Mouse (Mus musculus) forebrain, embryonic 15.5 days (tissue): ENCODE results near the gene Naip1. TPM values are rescaled to one million over a fixed set of nuclear protein-coding genes. Genes with fewer than 3 reads are reported as not detected.
"Not testable (repeated sequence)": the region's sequence is repeated elsewhere in the genome, so short reads cannot be mapped to it uniquely, and the experiment has no call there.

ENCODE experiments used
- ATAC-seq: fragments of 200-750 bp; cut with Nextera tagmentation; replicated peaks from 2 replicates; pipeline ENCODE4 v1.8.0; 2017; ENCODE audit warnings: mild to moderate bottlenecking, moderate TSS enrichment, moderate library complexity
- H3K27ac ChIP-seq: fragments of 300-500 bp; sonication (generic); replicated peaks from 2 replicates; pipeline ENCODE4 v1.5.1; 2015; ENCODE audit warnings: mild to moderate bottlenecking, inconsistent platforms
- H3K27me3 ChIP-seq: fragments of 300-500 bp; sonication (generic); 2 replicates; pipeline ENCODE4 v1.6.1; 2015; ENCODE audit warnings: inconsistent platforms
- H3K36me3 ChIP-seq: fragments of 300-500 bp; sonication (generic); 2 replicates; pipeline ENCODE4 v1.6.1; 2015; ENCODE audit warnings: mild to moderate bottlenecking, inconsistent platforms
- H3K4me1 ChIP-seq: fragments of 300-500 bp; sonication (generic); 2 replicates; pipeline ENCODE4 v1.6.1; 2015; ENCODE audit warnings: inconsistent platforms
- H3K4me2 ChIP-seq: fragments of 300-500 bp; sonication (generic); replicated peaks from 2 replicates; pipeline ENCODE4 v1.6.1; 2015; ENCODE audit warnings: mild to moderate bottlenecking, inconsistent platforms
- H3K4me3 ChIP-seq: fragments of 300-500 bp; sonication (generic); 2 replicates; pipeline ENCODE4 v1.5.1; 2015; ENCODE audit warnings: mild to moderate bottlenecking, inconsistent platforms
- H3K9ac ChIP-seq: fragments of 300-500 bp; sonication (generic); replicated peaks from 2 replicates; pipeline ENCODE4 v1.6.1; 2015; ENCODE audit warnings: mild to moderate bottlenecking, inconsistent platforms
- H3K9me3 ChIP-seq: fragments of 300-500 bp; sonication (generic); 2 replicates; pipeline ENCODE4 v1.6.1; 2016; ENCODE audit warnings: inconsistent platforms
- WGBS: fragments of 180-500 bp; shearing (Covaris S2); methylation state at CpG from one replicate; pipeline ENCODE4 v1.1.7; 2015; ENCODE audit warnings: mixed read lengths; 5-methylcytosine and 5-hydroxymethylcytosine counted together
- polyA plus RNA-seq: library from polyadenylated mRNA; unstranded; fragments of >200 nt; fragmentation: Nextera tagmentation; extraction: Ambion mirVana; gene quantifications from 2 replicates; pipeline ENCODE4 v1.2.1, GENCODE M21; 2015

Naip1 gene
- polyA plus RNA-seq, 1 experiment from 2014 or later = not detected

DNA sequence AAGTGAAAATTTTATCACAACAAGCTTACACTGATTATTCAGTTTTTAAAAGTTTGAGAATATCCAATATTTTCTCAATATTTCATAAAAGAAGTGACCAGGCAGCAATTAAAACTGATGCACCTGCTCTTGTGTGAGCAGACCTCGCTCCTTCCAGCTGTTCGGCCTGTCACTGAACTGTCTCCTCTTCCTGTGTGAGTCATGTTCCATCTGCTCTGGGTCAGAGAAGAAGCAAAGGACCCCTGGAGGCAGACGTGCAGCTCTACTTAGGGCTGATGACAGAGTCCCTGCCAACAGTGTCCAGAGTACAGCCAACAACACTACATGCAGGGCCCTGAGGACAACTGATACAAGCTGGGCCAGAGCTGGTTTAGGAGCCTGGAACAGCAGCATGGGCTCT, 12.6 kb downstream of the Naip1 start:
- H3K36me3 ChIP-seq = no peaks in the 10 kb centered on the region
- ATAC-seq = no peak
- no peak overlapping the region for H3K9ac ChIP-seq
- no peak overlapping the region for H3K4me3 ChIP-seq
- no peaks in the 10 kb centered on the region for H3K27me3 ChIP-seq
- 67% methylated on average over 3 of the region's 3 CpGs for WGBS
- no peaks in the 10 kb centered on the region for H3K4me1 ChIP-seq
- no peak overlapping the region for H3K27ac ChIP-seq
- H3K9me3 ChIP-seq = no peaks in the 10 kb centered on the region
- no peak overlapping the region for H3K4me2 ChIP-seq

DNA sequence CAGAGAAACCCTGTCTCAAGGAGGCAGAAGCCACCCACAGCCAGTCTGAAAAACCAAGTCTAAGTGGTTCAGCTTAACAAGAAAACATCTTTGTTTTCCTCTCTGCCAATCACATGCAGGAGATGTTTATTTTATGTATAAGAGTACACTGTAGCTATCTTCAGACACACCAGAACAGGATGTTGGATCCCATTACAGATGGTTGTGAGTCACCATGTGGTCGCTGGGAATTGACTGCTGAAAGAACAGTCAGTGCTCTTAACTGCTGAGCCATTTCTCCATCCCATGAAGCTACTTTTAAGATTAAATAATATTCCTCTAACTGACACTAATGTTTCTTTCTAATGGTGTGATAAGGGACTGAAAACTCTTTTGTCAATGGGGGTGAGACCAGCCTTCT, 14.0 kb downstream of the Naip1 start:
- no peaks in the 10 kb centered on the region for H3K36me3 ChIP-seq
- no peak overlapping the region for H3K27ac ChIP-seq
- no peak for ATAC-seq
- no peak overlapping the region for H3K4me3 ChIP-seq
- no peak overlapping the region for H3K4me2 ChIP-seq
- no peaks in the 10 kb centered on the region for H3K27me3 ChIP-seq
- H3K4me1 ChIP-seq = no peaks in the 10 kb centered on the region
- H3K9ac ChIP-seq = no peak overlapping the region
- H3K9me3 ChIP-seq = no peaks in the 10 kb centered on the region
- 54% methylated on average over 1 of the region's 1 CpGs for WGBS

DNA sequence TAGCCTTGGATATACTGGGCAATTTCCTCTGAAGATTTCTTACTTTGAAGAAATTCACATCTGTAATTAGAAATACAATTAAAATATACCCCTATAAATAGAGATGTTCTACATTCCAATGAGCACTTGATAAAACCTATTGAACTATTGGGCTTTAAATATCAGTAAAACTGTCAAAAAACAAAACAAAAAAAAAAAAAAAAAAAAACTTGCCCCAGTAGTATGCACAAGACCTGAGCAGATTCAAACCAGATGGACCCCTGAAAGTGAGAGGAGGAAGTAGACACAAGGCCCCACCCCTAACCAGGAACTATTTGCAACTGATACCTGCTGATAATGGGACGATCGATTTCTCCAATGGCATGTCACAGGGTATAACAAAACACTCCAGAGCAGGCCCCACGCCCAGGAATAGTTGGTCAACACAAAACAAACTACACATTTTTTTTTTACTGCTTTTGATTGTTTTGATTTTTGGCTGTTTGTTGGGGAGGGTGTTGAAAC, 15.3 kb downstream of the Naip1 start:
- Histone ChIP-seq H3K9ac (no peak overlapping the region), H3K36me3 (no peaks in the 10 kb centered on the region), H3K27me3 (no peaks in the 10 kb centered on the region), H3K4me2 (no peak overlapping the region), H3K9me3 (no peaks in the 10 kb centered on the region), H3K4me1 (no peaks in the 10 kb centered on the region), H3K27ac (no peak overlapping the region), H3K4me3 (no peak overlapping the region)
- no peak for ATAC-seq
- 84% methylated on average over 3 of the region's 3 CpGs for WGBS

DNA sequence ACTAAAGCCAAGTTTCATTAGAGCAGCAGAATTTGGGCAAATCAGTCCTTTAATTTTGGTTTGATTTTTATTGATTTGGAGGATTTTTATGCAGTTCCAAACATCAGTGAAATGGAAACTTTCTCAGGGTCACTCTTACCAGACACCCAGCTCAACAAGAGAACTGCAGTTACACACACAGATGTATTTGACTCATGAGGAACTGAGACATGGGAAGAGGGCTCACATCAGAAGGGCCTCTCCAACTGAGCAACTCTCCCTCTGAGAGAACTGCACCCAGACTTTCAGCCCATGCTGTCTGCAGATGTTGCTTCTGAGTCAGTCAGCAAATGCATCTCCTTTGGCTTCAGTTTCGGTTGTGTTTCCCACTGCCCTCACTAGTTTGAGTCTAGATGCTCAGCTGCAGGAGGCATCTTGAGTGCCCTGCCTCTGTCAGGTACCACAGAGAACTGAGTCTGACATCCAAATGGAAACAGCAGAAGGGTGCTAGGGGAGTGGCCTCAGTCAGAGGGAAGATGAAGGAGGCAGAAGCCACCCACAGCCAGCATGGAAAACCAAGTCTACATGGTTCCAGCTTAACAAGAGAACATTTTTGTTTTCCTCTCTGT, 16.0 kb downstream of the Naip1 start:
- not testable (repeated sequence) for H3K9ac ChIP-seq, ATAC-seq, H3K9me3 ChIP-seq, H3K27ac ChIP-seq, H3K4me1 ChIP-seq, H3K4me2 ChIP-seq, H3K36me3 ChIP-seq, H3K27me3 ChIP-seq, H3K4me3 ChIP-seq
- 81% methylated on average over 1 of the region's 1 CpGs for WGBS

DNA sequence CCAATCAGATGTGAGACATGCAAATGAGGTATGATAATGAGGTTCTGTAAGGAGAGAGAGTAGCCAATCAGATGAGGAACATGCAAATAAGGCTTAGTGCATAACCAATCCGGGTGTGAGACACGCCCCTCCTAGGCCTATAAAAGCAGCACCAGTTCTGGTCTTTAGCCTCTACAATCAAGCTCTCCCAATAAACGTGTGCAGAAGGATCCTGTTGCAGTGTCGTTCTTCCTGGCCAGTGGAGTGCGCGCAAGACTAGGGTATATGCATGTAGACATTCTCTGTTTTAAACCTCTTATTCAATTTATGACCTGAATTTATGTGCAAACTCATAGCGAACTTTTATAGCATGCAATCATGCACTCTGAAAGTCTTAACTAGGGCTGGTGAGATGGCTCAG, 32.7 kb downstream of the Naip1 start:
- H3K27me3 ChIP-seq, H3K4me2 ChIP-seq, H3K9me3 ChIP-seq, ATAC-seq, H3K4me3 ChIP-seq, H3K9ac ChIP-seq, H3K36me3 ChIP-seq, H3K27ac ChIP-seq, H3K4me1 ChIP-seq: not testable (repeated sequence)
- WGBS = 91% methylated on average over 7 of the region's 7 CpGs

DNA sequence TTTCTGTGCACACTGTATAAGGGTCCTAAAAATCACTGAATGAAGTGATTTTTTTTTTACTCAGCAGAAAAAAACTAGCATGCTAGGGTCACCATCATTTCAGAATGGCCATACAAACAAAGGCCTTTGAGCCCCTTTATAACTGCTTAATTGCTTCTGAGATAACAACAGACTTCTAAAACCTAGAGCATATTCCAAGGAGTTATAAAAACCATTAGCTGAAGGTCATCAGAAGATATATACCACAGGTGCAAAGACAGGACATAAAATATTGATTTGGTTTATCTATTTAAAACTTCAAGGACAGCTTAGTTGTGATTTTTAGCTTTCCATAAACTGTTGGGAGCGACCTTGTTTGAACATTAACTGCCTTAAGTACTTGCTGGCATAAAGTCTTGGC, 38.2 kb downstream of the Naip1 start:
- Histone ChIP-seq H3K9ac (no peak overlapping the region), H3K4me1 (no peaks in the 10 kb centered on the region), H3K36me3 (no peaks in the 10 kb centered on the region), H3K27ac (no peak overlapping the region), H3K4me2 (no peak overlapping the region), H3K9me3 (no peaks in the 10 kb centered on the region), H3K4me3 (no peak overlapping the region), H3K27me3 (no peaks in the 10 kb centered on the region)
- ATAC-seq = no peak
- 66% methylated on average over 1 of the region's 1 CpGs for WGBS

DNA sequence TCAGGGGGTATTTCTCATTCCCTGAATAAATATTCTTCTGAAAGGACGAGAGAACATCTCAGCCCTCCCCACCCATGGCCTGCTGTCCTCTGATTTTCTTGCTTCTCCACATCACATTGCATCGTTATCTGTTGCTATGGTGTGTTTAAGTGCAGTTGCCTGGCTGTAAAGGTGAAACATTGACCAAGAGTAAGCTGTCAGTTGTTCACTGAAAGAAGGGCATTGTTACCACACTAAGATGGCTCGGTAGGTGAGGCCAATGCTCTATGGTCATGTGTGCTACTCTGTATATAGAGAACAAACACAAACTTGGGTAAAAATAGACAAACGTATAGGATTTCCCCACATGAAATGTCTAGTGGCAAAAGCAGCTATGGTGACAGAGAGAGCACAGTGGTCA, 42.8 kb downstream of the Naip1 start:
- Histone ChIP-seq H3K9me3 (no peaks in the 10 kb centered on the region), H3K4me1 (no peaks in the 10 kb centered on the region), H3K4me3 (no peak overlapping the region), H3K36me3 (no peaks in the 10 kb centered on the region), H3K4me2 (no peak overlapping the region), H3K27me3 (no peaks in the 10 kb centered on the region), H3K9ac (no peak overlapping the region), H3K27ac (no peak overlapping the region)
- ATAC-seq = no peak
- 77% methylated on average over 4 of the region's 4 CpGs for WGBS

DNA sequence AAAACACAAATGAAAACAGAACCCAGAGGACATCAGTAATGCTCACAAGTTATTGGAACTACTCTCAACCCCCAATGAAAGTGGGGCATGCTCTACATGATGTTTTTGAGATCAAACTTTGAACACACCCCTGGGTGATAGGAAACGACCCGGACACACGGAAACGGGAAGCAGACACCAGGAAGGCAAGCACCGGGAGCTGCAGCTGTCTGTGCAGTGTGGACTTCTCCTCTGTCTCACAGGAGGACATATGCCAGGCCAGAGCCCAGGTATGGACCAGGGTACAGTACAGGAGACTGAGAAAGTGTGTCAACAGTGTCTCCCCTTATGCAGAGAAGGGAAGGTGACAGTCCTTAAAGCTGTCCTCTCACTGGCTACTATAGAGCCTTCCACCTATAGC, 43.5 kb downstream of the Naip1 start:
- Histone ChIP-seq H3K27ac (no peak overlapping the region), H3K4me2 (no peak overlapping the region), H3K9me3 (no peaks in the 10 kb centered on the region), H3K9ac (no peak overlapping the region), H3K4me3 (no peak overlapping the region), H3K36me3 (no peaks in the 10 kb centered on the region), H3K4me1 (no peaks in the 10 kb centered on the region), H3K27me3 (no peaks in the 10 kb centered on the region)
- no peak for ATAC-seq
- WGBS = 90% methylated on average over 5 of the region's 5 CpGs

DNA sequence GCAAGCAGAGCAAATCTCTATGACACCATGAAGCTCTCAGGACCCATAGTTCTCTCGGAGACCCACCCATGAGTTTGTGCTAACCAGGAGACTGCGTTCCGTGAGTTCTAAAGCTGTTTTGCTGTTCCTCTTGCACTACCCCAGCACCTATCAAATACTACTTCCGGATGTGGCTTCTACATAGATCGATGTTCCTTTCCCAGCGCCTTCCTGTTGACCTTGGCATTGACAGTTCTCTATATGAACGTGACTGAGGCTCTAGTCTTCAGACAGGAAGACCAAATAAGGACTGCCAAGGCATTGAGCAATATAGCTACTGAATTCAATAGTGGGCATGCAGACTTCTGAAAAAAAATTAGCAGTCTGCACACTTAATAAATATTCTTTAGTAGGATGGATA, 44.4 kb downstream of the Naip1 start:
- Histone ChIP-seq H3K4me1 (no peaks in the 10 kb centered on the region), H3K27ac (no peak overlapping the region), H3K27me3 (no peaks in the 10 kb centered on the region), H3K4me2 (no peak overlapping the region), H3K9me3 (no peaks in the 10 kb centered on the region), H3K4me3 (no peak overlapping the region), H3K9ac (no peak overlapping the region), H3K36me3 (no peaks in the 10 kb centered on the region)
- no peak for ATAC-seq
- WGBS = 87% methylated on average over 7 of the region's 7 CpGs

DNA sequence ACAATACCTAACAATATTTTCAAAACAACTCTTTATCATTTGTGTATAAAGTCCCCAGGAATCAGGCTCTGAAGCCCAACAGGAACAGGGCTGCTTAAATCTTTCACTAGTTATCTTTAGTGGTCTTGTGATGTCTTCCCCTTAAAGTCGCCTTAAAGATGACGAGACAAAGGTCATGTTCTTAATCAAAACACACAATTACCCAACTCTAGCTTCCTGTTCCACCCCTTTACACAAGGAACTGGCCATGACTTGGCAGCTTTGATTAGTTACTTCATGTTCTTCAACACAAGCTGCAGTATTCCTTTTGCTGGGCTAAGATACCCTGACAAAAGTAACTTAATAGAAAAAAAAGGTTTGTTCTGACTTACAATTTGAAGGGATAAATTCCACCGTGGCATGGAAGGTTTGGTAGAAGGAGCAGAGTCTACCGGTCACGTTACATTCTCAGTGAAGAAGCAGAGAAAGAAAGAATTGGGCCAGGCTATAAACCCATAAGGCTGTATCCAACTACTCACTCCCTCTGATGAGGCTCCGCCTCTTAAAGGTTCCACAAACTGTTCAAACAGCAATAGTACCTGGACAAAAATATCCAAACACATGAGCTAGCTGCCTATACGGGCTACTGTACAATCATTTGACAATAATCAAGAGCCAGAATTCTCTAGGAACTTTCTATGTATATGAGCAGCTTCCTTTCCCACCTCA, 49.6 kb downstream of the Naip1 start:
- not testable (repeated sequence) for H3K4me2 ChIP-seq

DNA sequence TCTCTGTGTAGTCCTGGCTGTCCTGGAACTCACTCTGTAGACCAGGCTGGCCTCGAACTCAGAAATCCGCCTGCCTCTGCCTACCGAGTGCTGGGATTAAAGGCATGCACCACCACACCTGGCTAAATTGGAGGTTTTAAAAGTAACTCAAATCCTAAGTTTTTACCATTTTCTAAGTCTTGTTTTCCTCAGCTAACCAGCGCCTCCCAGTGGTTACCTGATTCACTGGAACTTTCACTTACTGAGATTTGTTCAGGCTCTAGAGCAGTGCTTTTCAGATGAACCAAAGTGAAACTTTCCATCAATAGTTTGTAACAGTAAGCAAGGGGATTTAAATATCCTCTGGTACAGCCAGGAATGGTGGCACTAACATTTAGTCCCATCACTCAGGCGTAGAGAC, 61.6 kb downstream of the Naip1 start:
- not testable (repeated sequence) for H3K9me3 ChIP-seq, H3K4me3 ChIP-seq, ATAC-seq, H3K27me3 ChIP-seq, H3K36me3 ChIP-seq, H3K4me2 ChIP-seq, H3K27ac ChIP-seq, H3K4me1 ChIP-seq, H3K9ac ChIP-seq
- 33% methylated on average over 5 of the region's 5 CpGs for WGBS

More for the DNA sequence above, 49.6 kb downstream of the Naip1 start:
- H3K27ac ChIP-seq, H3K9me3 ChIP-seq, ATAC-seq, H3K4me1 ChIP-seq, H3K9ac ChIP-seq, H3K4me3 ChIP-seq, H3K36me3 ChIP-seq, H3K27me3 ChIP-seq: not testable (repeated sequence)
- WGBS = 81% methylated on average over 7 of the region's 7 CpGs

DNA sequence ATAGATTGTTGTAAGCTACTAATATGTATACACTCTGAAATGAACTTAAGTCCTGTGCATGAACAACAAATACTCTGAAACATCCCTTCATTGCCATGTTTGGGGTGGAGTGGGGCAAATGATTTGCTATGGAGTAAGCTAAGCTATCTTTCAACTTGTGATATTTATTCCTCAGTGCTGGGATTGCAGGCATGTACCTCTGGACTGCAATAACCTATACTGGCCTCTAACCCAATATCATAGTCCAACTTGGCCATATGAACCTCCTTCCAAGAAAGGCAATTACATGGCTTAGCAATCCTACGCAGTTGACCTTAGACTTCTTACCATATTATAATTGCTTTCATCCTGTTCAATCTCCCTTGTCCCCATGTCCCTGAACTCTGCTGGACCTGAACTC, 82.1 kb downstream of the Naip1 start:
- no peak for ATAC-seq
- 100% methylated on average over 1 of the region's 1 CpGs for WGBS
- Histone ChIP-seq H3K9ac (no peak overlapping the region), H3K4me2 (no peak overlapping the region), H3K27ac (no peak overlapping the region), H3K4me3 (no peak overlapping the region), H3K36me3 (no peaks in the 10 kb centered on the region), H3K9me3 (no peaks in the 10 kb centered on the region), H3K4me1 (no peaks in the 10 kb centered on the region), H3K27me3 (no peaks in the 10 kb centered on the region)
